8 mouse cellular contexts compared by ENCODE assay signal in genomic region chr1:134513876-134514590, GRCm38 (mm10). TPM values are rescaled to one million over a fixed set of nuclear protein-coding genes. Genes with fewer than 3 reads are reported as not detected.
DNase-seq lines count a peak whose midpoint lies in the region; ATAC-seq and TF ChIP-seq lines count a peak whose summit lies in the region.

No protein-coding gene starts in this region.

- peak overlapping the region; percentile 84 for H3K4me2 ChIP-seq in kidney, embryonic 15.5 days
- peak overlapping the region; percentile 84 for H3K4me2 ChIP-seq in heart, postnatal 0 days (ENCODE audit: low read depth, low read length)
- H3K4me2 ChIP-seq in stomach, embryonic 14.5 days (replicated peaks; ENCODE audit: low read depth, low read length): peak overlapping the region; percentile 87

- H3K27me3 ChIP-seq in kidney, embryonic 15.5 days: peaks cover 14% of the 10 kb centered on the region
- H3K27me3 ChIP-seq in heart, postnatal 0 days (ENCODE audit: control insufficient read depth, insufficient read depth, low read length): peaks cover 3% of the 10 kb centered on the region; the same call in 1 of the 2 replicates
- no peaks in the 10 kb centered on the region for H3K27me3 ChIP-seq in stomach, embryonic 14.5 days (ENCODE audit: control insufficient read depth, insufficient read depth, low read length)

- H3K4me1 ChIP-seq in kidney, embryonic 15.5 days: peaks cover 44% of the 10 kb centered on the region
- no peaks in the 10 kb centered on the region for H3K4me1 ChIP-seq in heart, postnatal 0 days (ENCODE audit: control insufficient read depth, insufficient read depth)
- no peaks in the 10 kb centered on the region; the same call in 1 of the 2 replicates for H3K4me1 ChIP-seq in lung, adult 2 months (ENCODE audit: control insufficient read depth, insufficient read depth, low read length)
- peaks cover 11% of the 10 kb centered on the region; the same call in 1 of the 2 replicates for H3K4me1 ChIP-seq in stomach, embryonic 14.5 days (ENCODE audit: control insufficient read depth, insufficient read depth, low read length)

- no peak for ATAC-seq in kidney, embryonic 15.5 days (replicated peaks; ENCODE audit: low FRiP score)
- ATAC-seq in heart, postnatal 0 days (ENCODE audit: insufficient read depth, low read depth): no peak
- ATAC-seq in stomach, embryonic 14.5 days (ENCODE audit: insufficient number of reproducible peaks, insufficient read depth, low FRiP score, low read depth): peak; percentile 34; the same call in 1 of the 2 replicates

- H3K9ac ChIP-seq in kidney, embryonic 15.5 days: peak overlapping the region; percentile 50
- 0 out of 2 replicates have a peak overlapping the region, but pooled peaks have one; percentile 44 for H3K9ac ChIP-seq in heart, postnatal 0 days (replicated peaks; ENCODE audit: low read depth, low read length)
- no peak overlapping the region for H3K9ac ChIP-seq in stomach, embryonic 14.5 days (replicated peaks; ENCODE audit: low read depth, low read length)

- H3K4me3 ChIP-seq in kidney, embryonic 15.5 days (replicated peaks): peak overlapping the region; percentile 49
- H3K4me3 ChIP-seq in heart, postnatal 0 days (ENCODE audit: low read depth, low read length): peak overlapping the region; percentile 57
- H3K4me3 ChIP-seq in lung, adult 2 months (replicated peaks; ENCODE audit: extremely low read depth, low read depth, low read length): peak overlapping the region; percentile 14
- H3K4me3 ChIP-seq in stomach, embryonic 14.5 days (ENCODE audit: low read depth, low read length): peak overlapping the region; percentile 41

- no peak for DNase-seq in kidney, adult 9 months
- peak; percentile 8 for DNase-seq in heart, postnatal 0 days (ENCODE audit: low spot score)
- no peak for DNase-seq in lung, adult 2 months
- DNase-seq in frontal cortex, adult 2 months (ENCODE audit: extremely low spot score in 1 of 2, low spot score in 1 of 2): no peak
- no peak for DNase-seq in thymus, postnatal 25 days
- DNase-seq in spleen, postnatal 36 days (ENCODE audit: low spot score in 2 of 2): no peak

- no peak for TF ChIP-seq POLR2A in lung, adult 2 months (IDR thresholded peaks at IDR 0.05; ENCODE audit: borderline replicate concordance, extremely low read depth, low read depth, low read length)

- H3K9me3 ChIP-seq in kidney, embryonic 15.5 days (replicated peaks): no peaks in the 10 kb centered on the region
- H3K9me3 ChIP-seq in heart, postnatal 0 days (replicated peaks; ENCODE audit: control insufficient read depth, low read length): no peaks in the 10 kb centered on the region
- no peaks in the 10 kb centered on the region for H3K9me3 ChIP-seq in stomach, embryonic 14.5 days (ENCODE audit: control insufficient read depth, low read depth, low read length)

- 38% methylated on average over 16 of the region's 16 CpGs for WGBS in kidney, embryonic 15.5 days
- WGBS in heart, postnatal 0 days: 51% methylated on average over 16 of the region's 16 CpGs
- WGBS in lung, adult 2 months: 39% methylated on average over 16 of the region's 16 CpGs
- 38% methylated on average over 16 of the region's 16 CpGs for WGBS in stomach, embryonic 14.5 days

- H3K27ac ChIP-seq in kidney, embryonic 15.5 days: peak overlapping the region; percentile 19; the same call in 1 of the 2 replicates
- no peak overlapping the region for H3K27ac ChIP-seq in heart, postnatal 0 days (ENCODE audit: low read depth)
- peak overlapping the region; percentile 69 for H3K27ac ChIP-seq in stomach, embryonic 14.5 days (ENCODE audit: low read length)

- TF ChIP-seq EP300 in heart, postnatal 0 days (IDR thresholded peaks at IDR 0.05; ENCODE audit: low read depth): no peak

- H3K36me3 ChIP-seq in kidney, embryonic 15.5 days: peaks cover 5% of the 10 kb centered on the region; the same call in 1 of the 2 replicates
- H3K36me3 ChIP-seq in heart, postnatal 0 days (replicated peaks; ENCODE audit: control insufficient read depth, insufficient read depth, low read length): no peaks in the 10 kb centered on the region
- H3K36me3 ChIP-seq in stomach, embryonic 14.5 days (ENCODE audit: control insufficient read depth, insufficient read depth, low read length): no peaks in the 10 kb centered on the region

- no peak for TF ChIP-seq CTCF in heart, postnatal 0 days (IDR thresholded peaks at IDR 0.05; ENCODE audit: low read depth)
- no peak for TF ChIP-seq CTCF in lung, adult 2 months (IDR thresholded peaks at IDR 0.05; ENCODE audit: insufficient read depth, low read length)

RNA-seq across cellular contexts. Expression of gene Rabif, which starts 19.6 kb away (rescaled TPM):
- polyA plus RNA-seq in kidney, embryonic 15.5 days (2015; fragmentation: Nextera tagmentation; extraction: Ambion mirVana): 43.6 and 44.3 TPM in 2 replicates
- total RNA-seq in heart, postnatal 0 days (2014; rRNA removed; ENCODE audit: low replicate concordance): 9.7 and 14.0 TPM in 2 replicates
- 21.4 and 22.8 TPM in 2 replicates for polyA plus RNA-seq in heart, postnatal 0 days (2015; fragmentation: Nextera tagmentation; extraction: Ambion mirVana)
- 11.2 and 15.5 TPM in 2 replicates for polyA plus RNA-seq in lung, adult 2 months (2012; rRNA removed)
- 41.9 and 45.4 TPM in 2 replicates for polyA plus RNA-seq in stomach, embryonic 14.5 days (2014; fragmentation: Nextera tagmentation; extraction: Ambion mirVana)
- polyA plus RNA-seq in frontal cortex, adult 2 months (2012; rRNA removed): 28.2 and 29.4 TPM in 2 replicates

RNA-seq across cellular contexts. Expression of gene Mgat4e, which starts 35.4 kb away (rescaled TPM):
- polyA plus RNA-seq in kidney, embryonic 15.5 days (2015; fragmentation: Nextera tagmentation; extraction: Ambion mirVana): not detected in 2 replicates
- not detected in 2 replicates for total RNA-seq in heart, postnatal 0 days (2014; rRNA removed; ENCODE audit: low replicate concordance)
- not detected in 2 replicates for polyA plus RNA-seq in heart, postnatal 0 days (2015; fragmentation: Nextera tagmentation; extraction: Ambion mirVana)
- not detected in 2 replicates for polyA plus RNA-seq in lung, adult 2 months (2012; rRNA removed)
- not detected in 2 replicates for polyA plus RNA-seq in stomach, embryonic 14.5 days (2014; fragmentation: Nextera tagmentation; extraction: Ambion mirVana)
- polyA plus RNA-seq in frontal cortex, adult 2 months (2012; rRNA removed): 0.08 TPM in 1 of 2 replicates, not detected in the other

RNA-seq across cellular contexts. Expression of gene Kdm5b, which starts 45.9 kb away (rescaled TPM):
- 54.2 and 56.2 TPM in 2 replicates for polyA plus RNA-seq in kidney, embryonic 15.5 days (2015; fragmentation: Nextera tagmentation; extraction: Ambion mirVana)
- 29.3 and 30.1 TPM in 2 replicates for total RNA-seq in heart, postnatal 0 days (2014; rRNA removed; ENCODE audit: low replicate concordance)
- 19.0 and 19.4 TPM in 2 replicates for polyA plus RNA-seq in heart, postnatal 0 days (2015; fragmentation: Nextera tagmentation; extraction: Ambion mirVana)
- polyA plus RNA-seq in lung, adult 2 months (2012; rRNA removed): 10.1 TPM in 2 replicates
- 80.6 and 81.3 TPM in 2 replicates for polyA plus RNA-seq in stomach, embryonic 14.5 days (2014; fragmentation: Nextera tagmentation; extraction: Ambion mirVana)
- polyA plus RNA-seq in frontal cortex, adult 2 months (2012; rRNA removed): 29.9 and 31.5 TPM in 2 replicates

RNA-seq across cellular contexts. Expression of gene Klhl12, which starts 58.7 kb away (rescaled TPM):
- polyA plus RNA-seq in kidney, embryonic 15.5 days (2015; fragmentation: Nextera tagmentation; extraction: Ambion mirVana): 31.3 and 32.6 TPM in 2 replicates
- total RNA-seq in heart, postnatal 0 days (2014; rRNA removed; ENCODE audit: low replicate concordance): 15.9 and 17.5 TPM in 2 replicates
- polyA plus RNA-seq in heart, postnatal 0 days (2015; fragmentation: Nextera tagmentation; extraction: Ambion mirVana): 13.6 and 13.9 TPM in 2 replicates
- polyA plus RNA-seq in lung, adult 2 months (2012; rRNA removed): 5.4 and 8.5 TPM in 2 replicates
- 20.3 and 23.1 TPM in 2 replicates for polyA plus RNA-seq in stomach, embryonic 14.5 days (2014; fragmentation: Nextera tagmentation; extraction: Ambion mirVana)
- 26.5 and 28.4 TPM in 2 replicates for polyA plus RNA-seq in frontal cortex, adult 2 months (2012; rRNA removed)
